Mouse (Mus musculus) kidney, postnatal 36 days (tissue): ENCODE data around the gene Dusp6.
"Not testable (repeated sequence)": the region's sequence is repeated elsewhere in the genome, so short reads cannot be mapped to it uniquely, and the experiment has no call there.

ENCODE experiments used
- DNase-seq, 2 experiments: peaks; one replicate each; pipeline ENCODE4 v3.0.0; 2021 to 2022; ENCODE audit warnings: mixed read lengths in 2 of 2

Dusp6 gene

GRCm38 (mm10) chr10:99262867-99263379 is at the start of gene Dusp6:
Dusp6 (plus strand) TSS chr10:99263231.
- DNase-seq: peak; percentile 97 to 99

GRCm38 (mm10) chr10:99214421-99215299 is 48.4 kb upstream of the Dusp6 start:
- DNase-seq: no peak

GRCm38 (mm10) chr10:99216570-99216969 is 46.5 kb upstream of the Dusp6 start:
- not testable (repeated sequence) for DNase-seq

DNA sequence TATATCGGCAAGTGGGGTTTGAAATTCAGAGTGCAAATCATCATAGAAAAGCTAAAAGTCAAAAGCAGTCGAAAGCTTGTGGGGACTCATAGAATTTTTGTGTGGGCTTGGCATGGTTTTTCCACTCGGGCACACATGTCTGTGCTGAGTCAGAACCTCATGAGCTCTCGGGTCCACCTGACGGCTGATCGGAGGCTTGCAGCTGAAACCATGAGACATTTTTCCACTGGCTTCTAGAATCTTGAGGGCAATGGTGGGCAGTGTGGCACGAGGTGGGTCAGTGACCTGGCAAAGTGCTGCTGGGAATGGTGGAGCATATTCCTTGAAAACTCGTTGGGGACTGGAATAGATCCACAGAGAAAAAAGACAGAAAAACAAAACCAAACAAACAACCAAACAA is 41.5 kb upstream of the Dusp6 start:
- DNase-seq: peak in 1 of 2 experiments; percentile 26

GRCm38 (mm10) chr10:99222726-99223125 is 40.3 kb upstream of the Dusp6 start:
- peak; percentile 42 to 82 for DNase-seq

DNA sequence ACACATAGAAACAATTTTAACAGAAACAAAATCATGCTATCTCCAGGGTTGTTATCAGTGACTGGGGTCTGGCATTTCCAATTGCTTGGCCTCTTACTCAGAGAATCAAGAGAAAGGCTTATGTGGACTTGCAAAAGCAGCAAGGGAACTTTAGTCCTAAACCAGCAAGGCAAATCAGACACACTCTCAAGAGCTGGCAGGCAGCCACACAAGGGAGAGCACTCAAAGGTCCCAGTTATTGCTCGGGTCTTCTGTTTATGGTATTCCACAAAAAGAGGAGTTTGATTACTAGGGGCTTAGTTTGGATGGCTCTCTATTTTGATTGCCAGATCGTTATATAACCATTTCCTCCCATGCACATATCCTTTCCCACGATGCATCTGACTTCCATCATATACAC is 38.8 kb upstream of the Dusp6 start:
- peak; percentile 83 to 85 for DNase-seq

- DNase-seq: no peak
Observed at GRCm38 (mm10) chr10:99226782-99227181, 36.2 kb upstream of the Dusp6 start.

DNA sequence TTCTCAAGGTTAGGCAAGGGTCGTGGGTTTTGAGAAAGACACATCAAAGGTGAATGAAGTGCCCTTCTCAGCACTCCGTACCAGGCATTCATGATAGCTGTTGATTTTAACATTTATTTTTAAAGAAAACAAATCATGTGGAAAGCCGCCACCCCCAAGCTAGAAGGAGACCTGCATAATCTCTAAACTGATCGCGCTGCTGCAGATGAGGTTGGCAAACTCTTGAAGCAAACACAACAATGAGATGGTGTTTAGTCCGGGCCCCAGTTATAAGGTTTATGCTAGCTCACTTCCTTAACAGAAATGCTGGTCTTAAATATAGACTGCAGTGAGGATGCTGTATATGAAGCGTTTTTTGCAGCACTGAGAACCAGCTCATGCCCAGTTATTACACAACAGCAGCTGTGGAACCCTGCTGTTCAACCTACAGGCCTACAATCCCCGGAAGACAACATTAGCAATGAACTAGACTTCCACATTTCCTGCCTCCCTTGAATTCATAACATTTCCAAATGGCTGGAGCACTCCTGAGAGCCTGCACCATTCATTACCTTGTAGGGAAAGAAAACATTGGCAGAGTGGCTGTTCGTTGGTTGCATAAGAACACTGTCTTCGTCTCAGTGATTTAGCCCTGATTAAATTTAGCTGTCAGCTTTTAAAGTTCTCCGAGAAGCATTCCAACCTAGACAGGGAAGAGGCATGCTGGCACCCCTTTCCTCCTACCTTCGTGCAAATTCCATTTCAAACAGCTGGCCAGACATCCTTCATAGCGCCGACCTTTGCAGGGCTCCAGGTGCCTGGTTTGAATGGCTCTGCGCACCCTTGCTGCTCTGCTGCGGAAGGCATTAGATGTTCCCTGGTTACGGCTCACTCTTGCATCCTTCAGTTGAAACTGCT is 34.8 kb upstream of the Dusp6 start:
- peak; percentile 60 to 65 for DNase-seq

GRCm38 (mm10) chr10:99229031-99229684 is 33.9 kb upstream of the Dusp6 start:
- peak; percentile 62 for DNase-seq

DNA sequence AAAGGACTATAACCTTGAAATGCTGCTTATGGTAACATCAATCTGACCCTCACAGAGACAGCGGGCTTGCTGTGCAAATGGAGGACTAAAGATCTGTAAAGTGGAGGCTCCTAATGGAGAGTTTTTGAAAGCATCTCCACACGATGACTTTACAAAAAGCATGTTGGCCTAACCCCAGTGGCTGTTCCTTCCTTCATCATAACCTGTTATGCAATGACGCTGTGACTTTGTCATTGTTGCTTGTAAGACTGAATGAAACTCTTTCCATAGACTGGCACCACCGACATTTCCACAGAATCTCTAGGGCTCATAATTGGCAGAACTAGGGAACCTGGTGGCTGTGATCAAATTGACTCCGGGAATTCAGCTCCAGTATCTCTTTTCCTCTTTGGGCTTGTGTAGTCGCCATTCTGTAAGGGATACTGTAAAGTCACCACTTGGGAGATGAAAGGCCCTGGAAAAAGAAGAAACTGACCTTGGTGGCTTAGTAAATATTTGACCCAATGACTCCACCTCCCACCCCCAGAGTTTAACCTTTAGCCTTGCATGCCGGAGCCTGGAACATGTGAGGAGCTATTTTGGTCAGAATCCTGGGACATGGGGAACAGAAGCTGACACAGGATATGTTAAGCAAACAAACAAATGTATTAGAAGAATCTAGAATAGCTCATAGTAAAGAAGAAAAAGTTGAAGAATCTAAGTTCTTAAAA is 30.4 kb upstream of the Dusp6 start:
- peak; percentile 80 to 93 for DNase-seq

DNA sequence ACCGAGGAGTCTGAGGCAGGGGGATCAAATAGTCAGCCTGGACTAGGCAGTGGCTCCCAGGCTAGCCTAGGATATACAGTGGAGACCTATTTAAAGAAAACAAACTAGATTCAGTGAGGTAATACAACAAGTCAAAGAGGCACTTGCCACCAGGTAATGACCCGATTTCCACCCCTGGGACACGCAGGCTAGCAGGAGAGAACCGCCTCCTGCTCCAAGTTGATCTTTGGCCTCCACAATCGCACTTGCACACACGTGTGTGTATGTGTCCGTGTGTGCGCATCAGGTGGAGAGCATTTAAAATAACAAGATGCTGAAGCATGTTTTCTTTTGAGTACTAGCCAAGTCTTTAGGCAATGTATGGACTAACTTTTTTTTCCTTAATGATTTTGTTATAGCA is 28.7 kb upstream of the Dusp6 start:
- DNase-seq: peak; percentile 53 to 56

DNA sequence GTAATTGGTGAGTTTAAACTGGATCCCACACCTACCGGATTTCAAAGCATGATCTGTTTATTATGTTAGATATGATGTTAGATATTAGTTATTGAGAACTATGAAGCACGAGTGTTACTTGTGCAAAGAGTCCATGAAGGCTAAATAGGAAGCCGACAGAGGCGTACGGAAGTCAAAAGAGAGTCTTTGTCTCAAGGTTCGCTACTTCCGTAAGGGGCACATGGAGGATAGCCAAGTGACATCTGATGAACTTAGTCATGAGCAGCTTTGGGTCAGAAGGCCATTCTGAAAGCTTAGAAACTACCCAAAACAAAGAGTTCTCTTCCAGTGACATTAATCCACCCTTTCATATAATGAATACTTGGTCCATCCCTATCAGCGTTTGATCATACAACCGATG is 27.9 kb upstream of the Dusp6 start:
- peak; percentile 43 to 56 for DNase-seq

- DNase-seq: no peak
Observed at GRCm38 (mm10) chr10:99237205-99237832, 25.7 kb upstream of the Dusp6 start.

GRCm38 (mm10) chr10:99238537-99238936 is 24.5 kb upstream of the Dusp6 start:
- DNase-seq: no peak

- no peak for DNase-seq
Observed at GRCm38 (mm10) chr10:99241284-99241828, 21.7 kb upstream of the Dusp6 start.

DNA sequence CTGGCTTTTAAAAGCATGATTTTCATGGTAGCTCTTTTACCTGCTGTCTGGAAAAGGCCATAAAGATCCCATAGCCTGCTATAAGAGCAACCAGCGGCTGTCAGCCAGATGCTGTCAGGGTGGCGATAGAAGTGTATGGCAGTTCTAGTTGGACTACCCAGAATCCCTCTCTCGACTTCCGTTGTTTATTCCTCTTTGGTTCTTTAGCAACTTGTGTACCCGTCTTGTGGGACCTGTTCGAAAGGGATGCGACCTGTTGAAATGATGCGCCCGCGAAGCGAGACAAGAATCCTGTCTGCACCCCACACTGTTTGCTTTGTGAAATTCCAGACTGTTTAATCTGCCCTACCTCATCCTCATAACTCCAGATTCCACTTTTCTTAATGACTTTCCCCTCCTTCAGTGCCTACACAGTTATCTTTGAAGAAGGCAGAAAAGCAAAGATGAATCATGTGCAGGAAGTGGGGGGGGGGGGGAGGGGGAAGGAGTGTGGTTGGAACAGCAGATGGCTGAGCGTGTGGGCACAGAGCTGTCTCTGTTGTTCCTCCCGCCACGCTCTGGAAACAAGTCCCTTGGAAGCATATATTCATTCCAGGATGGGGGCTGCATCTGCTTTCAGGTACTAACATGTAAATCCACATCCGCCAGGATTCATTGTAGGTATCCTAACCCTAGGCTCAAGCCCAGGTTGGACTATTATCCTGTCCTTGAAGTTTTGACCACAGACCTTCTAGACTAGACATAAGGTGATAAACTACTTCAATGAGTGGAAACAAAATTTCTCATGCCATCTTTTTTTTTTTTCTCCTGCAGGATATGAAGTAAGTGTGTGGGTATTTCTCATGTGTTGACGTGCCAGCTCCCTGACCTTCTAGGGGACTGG is 21.0 kb upstream of the Dusp6 start:
- no peak for DNase-seq

DNA sequence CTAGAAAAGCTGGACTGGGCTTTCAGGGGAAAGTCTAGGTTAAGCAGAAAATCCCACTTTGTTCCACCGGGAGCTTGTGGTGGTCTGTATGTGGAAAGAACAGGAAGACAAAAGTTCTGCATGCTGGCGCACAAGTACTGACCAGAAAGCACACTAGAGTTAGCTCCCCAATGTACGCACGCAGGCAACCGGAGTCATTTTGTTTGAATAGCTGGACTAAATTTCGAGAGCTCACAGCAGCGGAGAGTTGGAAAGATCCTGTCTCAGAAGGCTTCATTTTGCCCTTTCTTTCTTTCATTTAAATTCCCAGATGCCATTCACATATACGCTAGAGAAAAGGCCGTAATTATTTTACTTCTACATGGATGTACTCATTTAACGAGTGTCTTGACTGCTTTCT is 20.3 kb upstream of the Dusp6 start:
- DNase-seq: no peak

DNA sequence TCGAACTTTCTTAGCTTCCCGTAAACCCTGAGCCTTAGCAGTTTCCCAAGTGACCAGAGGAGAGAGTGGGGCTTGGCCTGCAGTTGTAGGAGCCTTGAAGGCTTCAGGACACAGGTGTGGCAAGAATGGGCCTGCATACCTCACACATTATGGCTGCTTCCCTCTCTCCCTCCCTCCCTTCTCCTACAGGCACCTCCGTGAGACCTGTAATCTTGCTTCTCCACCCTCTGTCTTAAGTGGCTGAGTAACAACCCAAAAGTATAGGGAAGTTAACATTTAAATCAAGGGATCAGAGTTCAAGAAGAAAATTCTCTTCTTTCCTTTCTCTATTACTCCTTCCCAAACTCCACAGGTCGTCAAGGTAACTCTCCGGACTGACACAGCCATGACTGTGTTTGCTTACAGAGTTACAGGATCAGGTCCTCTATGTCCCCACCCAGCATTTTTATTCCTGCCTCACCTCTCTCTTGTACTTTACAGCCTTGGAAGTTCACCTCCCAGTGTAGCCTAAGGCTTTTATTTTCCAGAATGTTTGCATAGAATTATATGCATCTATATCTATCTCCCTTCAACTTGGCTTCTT is 19.0 kb upstream of the Dusp6 start:
- no peak for DNase-seq

- DNase-seq: no peak
Observed at GRCm38 (mm10) chr10:99244655-99245260, 18.3 kb upstream of the Dusp6 start.
